Mouse (Mus musculus) layer of hippocampus, adult 11-12 months (tissue): ENCODE data around the gene Ssr4.
"Not testable (repeated sequence)": the region's sequence is repeated elsewhere in the genome, so short reads cannot be mapped to it uniquely, and the experiment has no call there.

Source experiments
- DNase-seq: peaks from one replicate; pipeline ENCODE4 v3.0.0; 2022; ENCODE audit warnings: low spot score

The Ssr4 gene

GRCm38 (mm10) chrX:73786364-73787224, at the start of gene Ssr4, which contains the start of gene Idh3g:
TSS of gene Ssr4 (plus strand) at chrX:73787028.
TSS of gene Idh3g (minus strand) at chrX:73786897.
- DNase-seq, result peak; percentile 92

GRCm38 (mm10) chrX:73738155-73738554, 48.7 kb upstream of the Ssr4 start:
- DNase-seq, result no peak

- no peak for DNase-seq
These were observed 47.7 kb upstream of the Ssr4 start for GRCm38 (mm10) chrX:73739151-73739550.

DNA sequence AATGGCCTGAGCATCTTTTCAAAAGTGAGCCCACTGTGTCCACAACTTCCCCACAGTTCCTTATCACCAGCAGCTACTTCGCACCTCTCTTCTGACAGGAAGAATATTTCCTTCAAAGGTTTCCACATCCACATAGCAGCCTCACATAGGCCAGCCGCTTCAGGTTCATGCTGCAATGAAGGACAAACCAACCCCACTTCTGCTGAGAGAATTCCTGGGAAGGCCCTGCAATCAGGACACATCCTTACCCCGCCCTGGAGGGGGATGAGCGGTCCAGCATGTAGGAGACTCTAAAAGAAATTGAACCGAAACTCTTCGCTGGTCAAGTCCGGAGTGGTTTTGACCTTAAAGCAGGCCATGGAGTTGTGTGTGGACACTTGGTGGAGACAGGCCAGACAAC, 47.0 kb upstream of the Ssr4 start:
- not testable (repeated sequence) for DNase-seq

- DNase-seq, result no peak
These were observed 41.9 kb upstream of the Ssr4 start for GRCm38 (mm10) chrX:73744774-73745481.

- DNase-seq, result no peak
These were observed 37.9 kb upstream of the Ssr4 start for GRCm38 (mm10) chrX:73748977-73749376.

DNA sequence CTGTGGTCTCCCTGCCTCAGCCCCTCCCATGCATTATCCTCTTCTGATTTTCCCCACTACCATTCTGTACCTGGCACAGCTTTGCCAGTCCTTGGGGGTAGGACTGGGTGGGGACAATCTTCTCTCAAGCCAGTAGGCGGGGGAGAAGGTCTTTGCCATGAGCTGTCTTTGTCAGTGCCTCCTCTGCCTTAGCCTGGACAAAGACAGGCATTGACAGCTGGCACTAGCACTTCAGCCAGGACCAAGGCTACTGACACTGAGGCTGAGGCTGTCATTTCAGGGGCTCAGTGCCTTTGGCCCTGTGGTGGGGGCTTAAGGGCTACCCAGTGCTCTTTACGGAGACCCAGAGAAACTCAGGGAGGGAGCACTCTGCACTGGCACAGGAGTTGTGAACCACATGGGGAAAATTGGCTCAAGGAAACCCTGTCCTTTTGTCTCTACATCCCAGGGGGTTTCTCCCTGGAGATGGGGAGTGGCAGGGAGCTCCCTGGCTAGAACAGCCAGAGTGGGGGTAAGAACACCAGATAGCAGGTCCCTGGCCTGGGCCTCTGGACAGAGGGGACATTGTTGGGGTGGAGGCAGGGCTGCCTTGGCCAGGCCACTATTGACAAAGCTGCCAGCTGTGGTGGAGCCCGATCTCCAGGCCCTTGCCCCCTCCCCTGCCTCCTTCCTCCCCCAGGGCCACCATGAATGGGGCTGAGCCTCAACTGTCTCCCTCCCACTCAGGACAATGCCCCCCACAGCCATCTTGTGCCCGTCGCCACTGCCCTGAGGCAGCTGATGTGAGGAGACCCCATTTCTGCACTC, 30.3 kb upstream of the Ssr4 start, which contains the start of gene Plxnb3:
TSS of gene Plxnb3 (plus strand) at position 757 of the 807 bp plus-strand sequence.
- peak; percentile 41 for DNase-seq

DNA sequence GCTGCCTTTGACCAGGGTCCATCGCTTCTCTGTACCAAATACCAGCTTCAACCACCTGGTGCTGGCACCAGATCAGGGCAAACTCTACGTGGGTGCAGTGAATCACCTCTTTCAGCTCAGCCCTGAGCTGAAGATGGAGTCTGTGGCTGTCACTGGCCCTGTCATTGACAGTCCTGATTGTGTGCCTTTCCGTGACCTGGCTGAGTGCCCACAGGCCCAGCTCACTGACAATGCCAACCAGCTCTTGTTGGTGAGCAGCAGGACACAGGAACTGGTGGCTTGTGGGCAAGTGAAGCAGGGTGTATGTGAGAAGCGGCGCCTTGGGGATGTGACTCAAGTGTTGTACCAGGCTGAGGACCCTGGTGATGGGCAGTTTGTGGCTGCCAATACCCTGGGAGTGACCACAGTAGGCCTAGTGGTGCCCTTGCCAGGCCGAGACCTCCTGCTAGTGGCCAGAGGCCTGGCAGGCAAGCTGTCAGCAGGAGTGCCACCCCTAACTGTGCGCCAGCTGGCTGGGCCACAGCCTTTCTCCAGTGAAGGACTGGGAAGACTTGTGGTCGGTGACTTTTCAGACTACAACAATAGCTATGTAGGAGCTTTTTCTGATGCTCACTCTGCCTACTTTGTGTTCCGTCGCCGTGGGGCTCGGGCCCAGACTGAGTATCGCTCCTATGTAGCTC, 28.1 kb upstream of the Ssr4 start:
- peak; percentile 46 for DNase-seq

DNA sequence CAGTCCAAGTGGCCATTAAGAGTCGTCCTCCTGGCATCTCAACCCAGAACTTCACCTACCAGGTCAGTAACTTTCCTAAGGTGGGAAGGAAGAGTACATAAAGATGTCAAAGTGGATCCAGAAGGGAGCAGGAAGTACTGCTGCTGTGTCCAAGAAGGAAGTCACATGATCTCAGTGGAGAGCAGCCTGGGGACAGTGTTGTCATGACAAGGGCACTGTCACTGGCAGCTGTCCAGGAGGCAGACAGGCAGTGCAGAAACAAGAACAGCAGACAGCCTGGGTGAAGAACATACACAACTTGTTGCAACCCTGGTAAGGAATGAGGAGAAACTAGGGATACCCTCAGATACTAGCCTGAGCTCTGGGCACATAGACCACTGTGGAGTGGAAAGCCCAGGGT, 21.5 kb upstream of the Ssr4 start:
- DNase-seq, result peak; percentile 41

DNA sequence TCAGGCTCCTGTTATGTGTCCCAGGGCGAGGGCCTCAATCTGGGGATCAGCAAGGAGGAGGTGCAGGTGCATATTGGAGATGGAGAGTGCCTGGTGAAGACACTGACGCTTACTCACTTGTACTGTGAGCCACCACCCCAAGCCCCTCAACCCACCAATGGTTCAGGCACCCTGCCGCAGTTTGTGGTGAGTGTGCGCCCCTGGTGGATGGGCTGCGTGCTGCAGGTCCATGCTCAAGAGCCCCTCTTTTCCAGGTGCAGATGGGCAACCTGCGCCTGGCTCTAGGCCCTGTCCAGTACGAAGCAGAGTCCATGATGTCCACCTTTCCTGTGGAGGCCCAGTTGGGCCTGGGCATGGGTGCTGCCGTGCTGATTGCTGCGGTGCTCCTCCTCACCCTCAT, 19.6 kb upstream of the Ssr4 start:
- DNase-seq, result no peak

GRCm38 (mm10) chrX:73774168-73774760, 12.6 kb upstream of the Ssr4 start, which contains the start of gene Srpk3:
TSS of gene Srpk3 (plus strand) at chrX:73774405.
- DNase-seq, result peak; percentile 21

DNA sequence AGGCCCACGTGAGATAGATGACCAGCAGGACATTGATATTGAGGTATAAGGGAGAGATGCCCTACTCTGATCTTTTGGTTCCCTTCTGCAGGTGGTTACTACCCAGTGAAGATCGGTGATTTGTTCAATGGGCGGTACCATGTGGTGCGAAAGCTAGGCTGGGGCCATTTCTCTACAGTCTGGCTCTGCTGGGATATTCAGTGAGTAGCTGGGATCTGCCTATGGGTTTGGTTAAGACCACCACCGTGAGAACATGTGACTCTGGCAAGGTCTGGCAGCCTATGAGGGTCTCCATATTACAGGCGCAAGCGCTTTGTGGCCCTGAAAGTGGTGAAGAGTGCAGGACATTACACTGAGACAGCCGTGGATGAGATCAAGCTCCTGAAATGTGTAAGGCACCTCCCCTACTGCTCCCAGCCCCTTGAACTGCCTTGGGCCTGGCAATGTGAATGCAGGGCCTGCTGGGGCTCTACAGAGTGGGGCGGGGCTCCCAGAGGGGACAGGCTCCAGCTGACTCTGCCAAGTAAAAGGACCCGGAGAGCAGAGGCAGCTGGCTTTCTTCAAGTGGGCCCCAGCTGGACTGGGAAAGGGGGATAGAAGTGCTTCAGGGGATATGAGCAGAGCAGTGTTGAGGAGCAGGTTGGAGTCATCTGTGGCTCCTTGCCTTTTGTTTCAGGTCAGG, 11.9 kb upstream of the Ssr4 start:
- DNase-seq, result no peak

GRCm38 (mm10) chrX:73782227-73782626, 4.6 kb upstream of the Ssr4 start:
- no peak for DNase-seq

DNA sequence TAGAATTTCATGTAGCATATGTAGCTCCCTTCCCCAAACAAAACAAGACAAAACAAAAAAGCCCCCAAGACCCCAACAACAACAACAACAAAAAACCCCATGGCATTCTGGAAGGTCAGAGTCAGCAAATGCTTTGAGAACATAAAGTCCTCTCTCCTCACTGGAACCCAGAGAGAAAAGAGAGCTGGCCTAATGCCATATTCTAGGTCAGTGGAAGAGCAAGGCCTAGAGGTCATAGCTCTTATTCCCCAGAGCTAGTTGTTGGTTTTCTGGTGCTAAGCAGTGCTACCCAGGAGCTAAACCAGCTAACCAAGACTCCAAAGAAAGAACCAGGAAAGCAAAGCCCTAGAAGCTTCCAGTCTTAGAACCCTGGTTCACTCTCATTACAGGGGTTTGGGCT, 1.2 kb upstream of the Ssr4 start:
- no peak for DNase-seq

- DNase-seq, result no peak
These were observed 364 bp downstream of the Ssr4 start for GRCm38 (mm10) chrX:73787225-73787558.

DNA sequence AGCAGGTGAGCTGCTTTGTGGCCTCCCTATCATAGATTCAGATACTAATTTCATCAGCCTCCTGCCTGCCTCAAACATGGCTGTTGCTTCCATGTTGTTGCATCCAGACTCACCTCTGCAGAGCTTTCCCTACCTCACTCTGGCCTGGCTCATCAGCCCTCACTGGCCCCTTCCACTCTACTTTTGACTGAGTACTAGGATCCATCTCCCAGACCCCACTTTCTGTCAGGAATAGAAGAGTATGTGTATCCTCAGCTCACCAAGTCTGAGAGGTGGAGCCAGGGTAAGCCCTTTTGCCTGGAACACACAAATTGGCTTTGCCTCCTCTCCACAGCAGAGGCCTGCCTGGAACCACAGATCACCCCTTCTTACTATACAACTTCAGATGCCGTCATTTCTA, 1.7 kb downstream of the Ssr4 start:
- DNase-seq, result no peak

GRCm38 (mm10) chrX:73793039-73793438, 6.2 kb downstream of the Ssr4 start:
- DNase-seq, result no peak

- no peak for DNase-seq
These were observed 6.7 kb downstream of the Ssr4 start for GRCm38 (mm10) chrX:73793505-73793904.

GRCm38 (mm10) chrX:73797511-73797910, 10.7 kb downstream of the Ssr4 start:
- no peak for DNase-seq

DNA sequence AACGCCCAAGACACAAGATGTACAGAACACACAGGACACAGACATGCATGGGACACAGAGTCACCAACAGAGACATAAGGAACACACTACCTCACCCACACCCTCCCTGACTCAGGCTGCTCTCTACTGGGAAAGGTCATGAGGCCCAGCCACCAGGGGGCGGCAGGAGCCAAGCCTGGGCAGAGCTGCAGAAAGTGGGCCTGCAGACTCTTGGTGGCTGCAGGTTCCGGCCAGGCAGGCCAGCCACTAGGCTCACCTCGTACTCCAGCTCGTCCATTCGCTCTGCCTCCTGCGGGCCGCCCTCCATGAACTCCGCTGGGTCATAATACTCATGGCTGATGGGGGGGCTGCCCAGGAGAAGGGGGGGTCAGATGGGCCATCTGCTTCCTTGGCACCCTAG, 11.7 kb downstream of the Ssr4 start:
- DNase-seq, result peak; percentile 67

- DNase-seq, result no peak
These were observed 19.0 kb downstream of the Ssr4 start for GRCm38 (mm10) chrX:73805814-73806213.
